Mouse (Mus musculus) forebrain, embryonic 16.5 days (tissue): ENCODE measurements around the gene Ahcyl2. TPM values are rescaled to one million over a fixed set of nuclear protein-coding genes. Genes with fewer than 3 reads are reported as not detected.
"Not testable (repeated sequence)": the region's sequence is repeated elsewhere in the genome, so short reads cannot be mapped to it uniquely, and the experiment has no call there.

Experiments used
- ATAC-seq: fragments of 200-750 bp; cut with Nextera tagmentation; 2 replicates; pipeline ENCODE4 v1.8.0; 2017; ENCODE audit warnings: mild to moderate bottlenecking, moderate library complexity
- H3K27ac ChIP-seq: fragments of 300-500 bp; sonication (generic); 2 replicates; pipeline ENCODE4 v1.5.1; 2014; ENCODE audit warnings: low read length, control low read depth
- H3K27me3 ChIP-seq: fragments of 300-500 bp; sonication (generic); replicated peaks from 2 replicates; pipeline ENCODE4 v1.6.1; 2014; ENCODE audit warnings: low read length; ENCODE audit not compliant: control insufficient read depth, insufficient read depth
- H3K36me3 ChIP-seq: fragments of 300-500 bp; sonication (generic); 2 replicates; pipeline ENCODE4 v1.6.1; 2014; ENCODE audit not compliant: control insufficient read depth, insufficient read depth
- H3K4me1 ChIP-seq: fragments of 300-500 bp; sonication (generic); replicated peaks from 2 replicates; pipeline ENCODE4 v1.6.1; 2014; ENCODE audit warnings: low read length; ENCODE audit not compliant: control insufficient read depth, insufficient read depth
- H3K4me2 ChIP-seq: fragments of 300-500 bp; sonication (generic); 2 replicates; pipeline ENCODE4 v1.6.1; 2014; ENCODE audit warnings: mild to moderate bottlenecking, low read length, control low read depth
- H3K4me3 ChIP-seq: fragments of 300-500 bp; sonication (generic); replicated peaks from 2 replicates; pipeline ENCODE4 v1.5.1; 2014; ENCODE audit warnings: mild to moderate bottlenecking, low read length, control low read depth
- H3K9ac ChIP-seq: fragments of 300-500 bp; sonication (generic); replicated peaks from 2 replicates; pipeline ENCODE4 v1.6.1; 2014; ENCODE audit warnings: low read depth, low read length, control low read depth
- H3K9me3 ChIP-seq: fragments of 300-500 bp; sonication (generic); 2 replicates; pipeline ENCODE4 v1.6.1; 2016; ENCODE audit warnings: low read length; ENCODE audit not compliant: control insufficient read depth
- WGBS: fragments of 180-500 bp; shearing (Covaris S2); extraction: QIAGEN DNeasy Blood & Tissue Kit; methylation state at CpG from one replicate; pipeline ENCODE4 v1.1.7; 2014; 5-methylcytosine and 5-hydroxymethylcytosine counted together
- polyA plus RNA-seq: library from polyadenylated mRNA; unstranded; fragments of >200 nt; fragmentation: Nextera tagmentation; extraction: Ambion mirVana; gene quantifications from 2 replicates; pipeline ENCODE4 v1.2.1, GENCODE M21; 2015

Ahcyl2 gene
- polyA plus RNA-seq, 1 experiment from 2014 or later = 17.0 TPM

GRCm38 (mm10) chr6:29794582-29794981 is 26.8 kb downstream of the Ahcyl2 start:
- Histone ChIP-seq H3K9me3 (no peaks in the 10 kb centered on the region), H3K4me2 (no peak overlapping the region), H3K36me3 (no peaks in the 10 kb centered on the region), H3K9ac (no peak overlapping the region), H3K27ac (no peak overlapping the region), H3K4me3 (no peak overlapping the region), H3K4me1 (no peaks in the 10 kb centered on the region), H3K27me3 (no peaks in the 10 kb centered on the region)
- 85% methylated on average over 6 of the region's 6 CpGs for WGBS
- no peak for ATAC-seq

GRCm38 (mm10) chr6:29802979-29803378 is 35.2 kb downstream of the Ahcyl2 start:
- H3K9me3 ChIP-seq = no peaks in the 10 kb centered on the region
- no peak for ATAC-seq
- no peak overlapping the region for H3K9ac ChIP-seq
- no peaks in the 10 kb centered on the region for H3K4me1 ChIP-seq
- no peaks in the 10 kb centered on the region for H3K36me3 ChIP-seq
- H3K4me2 ChIP-seq = no peak overlapping the region
- no peak overlapping the region for H3K4me3 ChIP-seq
- no peaks in the 10 kb centered on the region for H3K27me3 ChIP-seq
- 88% methylated on average over 1 of the region's 1 CpGs for WGBS
- no peak overlapping the region for H3K27ac ChIP-seq

- no peak for ATAC-seq
- Histone ChIP-seq H3K27ac (no peak overlapping the region), H3K9me3 (no peaks in the 10 kb centered on the region), H3K36me3 (no peaks in the 10 kb centered on the region), H3K4me1 (no peaks in the 10 kb centered on the region), H3K4me3 (no peak overlapping the region), H3K27me3 (no peaks in the 10 kb centered on the region), H3K9ac (no peak overlapping the region), H3K4me2 (no peak overlapping the region)
- 59% methylated on average over 3 of the region's 3 CpGs for WGBS
These were observed 36.2 kb downstream of the Ahcyl2 start for GRCm38 (mm10) chr6:29804006-29804405.

- no peak overlapping the region for H3K4me2 ChIP-seq
- H3K27me3 ChIP-seq = no peaks in the 10 kb centered on the region
- H3K4me1 ChIP-seq = no peaks in the 10 kb centered on the region
- ATAC-seq = no peak
- H3K9ac ChIP-seq = no peak overlapping the region
- no peaks in the 10 kb centered on the region for H3K9me3 ChIP-seq
- no peak overlapping the region for H3K4me3 ChIP-seq
- no peak overlapping the region for H3K27ac ChIP-seq
- 51% methylated on average over 2 of the region's 2 CpGs for WGBS
- no peaks in the 10 kb centered on the region for H3K36me3 ChIP-seq
These were observed 37.6 kb downstream of the Ahcyl2 start for GRCm38 (mm10) chr6:29805381-29805780.

- 78% methylated on average over 2 of the region's 2 CpGs for WGBS
- no peak overlapping the region for H3K9ac ChIP-seq
- no peaks in the 10 kb centered on the region for H3K9me3 ChIP-seq
- no peak overlapping the region for H3K27ac ChIP-seq
- peaks cover 14% of the 10 kb centered on the region for H3K4me1 ChIP-seq
- no peak for ATAC-seq
- H3K4me3 ChIP-seq = no peak overlapping the region
- H3K4me2 ChIP-seq = no peak overlapping the region
- no peaks in the 10 kb centered on the region for H3K27me3 ChIP-seq
- H3K36me3 ChIP-seq = no peaks in the 10 kb centered on the region
These were observed 44.3 kb downstream of the Ahcyl2 start for GRCm38 (mm10) chr6:29812076-29812475.

GRCm38 (mm10) chr6:29812651-29813050 is 44.8 kb downstream of the Ahcyl2 start:
- H3K27me3 ChIP-seq = no peaks in the 10 kb centered on the region
- 4% methylated on average over 1 of the region's 1 CpGs for WGBS
- no peaks in the 10 kb centered on the region for H3K9me3 ChIP-seq
- H3K4me2 ChIP-seq = no peak overlapping the region
- H3K27ac ChIP-seq = no peak overlapping the region
- ATAC-seq = 0 out of 2 replicates have a peak, but pooled peaks have one; percentile 34
- H3K4me1 ChIP-seq = peaks cover 14% of the 10 kb centered on the region
- H3K9ac ChIP-seq = no peak overlapping the region
- no peaks in the 10 kb centered on the region for H3K36me3 ChIP-seq
- no peak overlapping the region for H3K4me3 ChIP-seq

GRCm38 (mm10) chr6:29814616-29815015 is 46.8 kb downstream of the Ahcyl2 start:
- ATAC-seq = peak; percentile 63; the same call in 1 of the 2 replicates
- H3K9me3 ChIP-seq = no peaks in the 10 kb centered on the region
- H3K9ac ChIP-seq = no peak overlapping the region
- no peaks in the 10 kb centered on the region for H3K27me3 ChIP-seq
- H3K27ac ChIP-seq = peak overlapping the region; percentile 45
- no peak overlapping the region for H3K4me2 ChIP-seq
- H3K4me1 ChIP-seq = peaks cover 14% of the 10 kb centered on the region
- no peaks in the 10 kb centered on the region for H3K36me3 ChIP-seq
- no peak overlapping the region for H3K4me3 ChIP-seq
- WGBS = 0% methylated on average over 2 of the region's 2 CpGs

GRCm38 (mm10) chr6:29815060-29815459 is 47.2 kb downstream of the Ahcyl2 start:
- WGBS = 34% methylated on average over 3 of the region's 3 CpGs
- H3K9ac ChIP-seq = no peak overlapping the region

GRCm38 (mm10) chr6:29815634-29816033 is 47.8 kb downstream of the Ahcyl2 start:
- Histone ChIP-seq H3K4me2 (no peak overlapping the region), H3K4me1 (peaks cover 14% of the 10 kb centered on the region), H3K4me3 (no peak overlapping the region), H3K9ac (no peak overlapping the region), H3K36me3 (no peaks in the 10 kb centered on the region), H3K27me3 (no peaks in the 10 kb centered on the region), H3K27ac (peak overlapping the region; percentile 33; the same call in 1 of the 2 replicates), H3K9me3 (no peaks in the 10 kb centered on the region)
- WGBS = 75% methylated on average over 2 of the region's 2 CpGs
- no peak for ATAC-seq

More at GRCm38 (mm10) chr6:29815060-29815459, 47.2 kb downstream of the Ahcyl2 start:
- Histone ChIP-seq H3K36me3 (no peaks in the 10 kb centered on the region), H3K4me2 (no peak overlapping the region), H3K4me3 (no peak overlapping the region), H3K27me3 (no peaks in the 10 kb centered on the region), H3K27ac (peak overlapping the region; percentile 45), H3K9me3 (no peaks in the 10 kb centered on the region), H3K4me1 (peaks cover 14% of the 10 kb centered on the region)
- 0 out of 2 replicates have a peak, but pooled peaks have one; percentile 5 for ATAC-seq

- not testable (repeated sequence) for H3K4me3 ChIP-seq, H3K36me3 ChIP-seq, H3K27ac ChIP-seq, ATAC-seq, H3K9ac ChIP-seq, H3K27me3 ChIP-seq, H3K4me2 ChIP-seq, H3K9me3 ChIP-seq
- WGBS = 86% methylated on average over 12 of the region's 12 CpGs
- peaks cover 14% of the 10 kb centered on the region for H3K4me1 ChIP-seq
These were observed 48.6 kb downstream of the Ahcyl2 start for GRCm38 (mm10) chr6:29816371-29816770.
